Mouse (Mus musculus) CH12.LX (cell line): ENCODE data around the gene Ppp1r16b. TPM values are rescaled to one million over a fixed set of nuclear protein-coding genes. Genes with fewer than 3 reads are reported as not detected.

Experiments
- DNase-seq: peaks from one replicate; pipeline ENCODE4 v3.0.0-alpha.2; 2013; ENCODE audit errors: extremely low read depth
- H3K27ac ChIP-seq: 2 replicates; pipeline ENCODE4 v1.5.1; 2012; ENCODE audit warnings: low read depth, mild to moderate bottlenecking, control low read depth, moderate library complexity; ENCODE audit not compliant: insufficient read depth
- H3K27me3 ChIP-seq: replicated peaks from 2 replicates; pipeline ENCODE3; 2012; ENCODE audit warnings: inconsistent platforms
- H3K36me3 ChIP-seq, 2 experiments: replicated peaks in 1 of 2; 2 replicates each; pipeline versions ENCODE3 to v1.6.1; 2012; ENCODE audit warnings: inconsistent platforms in 1 of 2, low read length in 1 of 2, mild to moderate bottlenecking in 1 of 2, mixed read lengths in 1 of 2, moderate library complexity in 1 of 2; ENCODE audit not compliant: control insufficient read depth in 1 of 2, insufficient read depth in 1 of 2
- H3K4me1 ChIP-seq, 2 experiments: 2 replicates each; pipeline ENCODE4 v1.6.1; 2012; ENCODE audit warnings: inconsistent platforms in 1 of 2, moderate library complexity in 1 of 2; ENCODE audit not compliant: insufficient read depth in 2 of 2, control insufficient read depth in 1 of 2
- H3K4me2 ChIP-seq: 2 replicates; pipeline ENCODE4 v1.6.1; 2012; ENCODE audit warnings: low read depth, mild to moderate bottlenecking, control low read depth; ENCODE audit not compliant: poor library complexity, insufficient read depth, severe bottlenecking
- H3K4me3 ChIP-seq, 3 experiments: fragments of 150-350 bp in 1 of 3; sonication (generic) in 1 of 3; replicated peaks in 1 of 3; 2 replicates each; pipeline versions ENCODE3 to v1.5.1; 2011 to 2012; ENCODE audit warnings: low read depth in 2 of 3, low read length in 2 of 3, mild to moderate bottlenecking in 2 of 3, moderate library complexity in 2 of 3, control low read depth in 1 of 3, improper control_type of control experiment in 1 of 3, inconsistent platforms in 1 of 3, mixed read lengths in 1 of 3; ENCODE audit not compliant: poor library complexity in 1 of 3
- H3K79me2 ChIP-seq: replicated peaks from 2 replicates; pipeline ENCODE4 v1.6.1; 2012; ENCODE audit warnings: mild to moderate bottlenecking, moderate library complexity; ENCODE audit not compliant: control insufficient read depth, poor library complexity, insufficient read depth, severe bottlenecking; ENCODE audit errors: extremely low read depth
- H3K9ac ChIP-seq: 2 replicates; pipeline ENCODE4 v1.6.1; 2012; ENCODE audit warnings: low read depth, mild to moderate bottlenecking, control low read depth, moderate library complexity; ENCODE audit not compliant: insufficient read depth
- H3K9me3 ChIP-seq: replicated peaks from 2 replicates; pipeline ENCODE3; 2012; ENCODE audit warnings: low read length, inconsistent platforms, mixed read lengths
- BHLHE40 ChIP-seq: IDR thresholded peaks from 2 replicates; pipeline ENCODE4 v1.6.1; 2011; ENCODE audit warnings: mild to moderate bottlenecking, low read depth, low read length, improper control_type of control experiment
- CTCF ChIP-seq, 2 experiments: IDR thresholded peaks in 1 of 2; conservative IDR thresholded peaks in 1 of 2; 2 replicates each; pipeline ENCODE4 v1.5.1; 2011 to 2012; ENCODE audit warnings: low read depth in 2 of 2, low read length in 2 of 2, improper control_type of control experiment in 1 of 2, inconsistent platforms in 1 of 2, mild to moderate bottlenecking in 1 of 2, moderate library complexity in 1 of 2
- E2F4 ChIP-seq: IDR thresholded peaks from 2 replicates; pipeline ENCODE4 v1.6.1; 2011; ENCODE audit warnings: low read depth, low read length, improper control_type of control experiment; ENCODE audit not compliant: insufficient replicate concordance
- EP300 ChIP-seq: IDR thresholded peaks from 2 replicates; pipeline ENCODE4 v1.6.1; 2011; ENCODE audit warnings: low read length, improper control_type of control experiment
- MAX ChIP-seq: IDR thresholded peaks from 2 replicates; pipeline ENCODE4 v1.6.1; 2011; ENCODE audit warnings: low read length, improper control_type of control experiment
- MAZ ChIP-seq: IDR thresholded peaks from 2 replicates; pipeline ENCODE4 v1.6.1; 2012; ENCODE audit warnings: low read depth, mild to moderate bottlenecking, inconsistent platforms, low read length, improper control_type of control experiment, moderate library complexity
- MEF2A ChIP-seq: IDR thresholded peaks from 2 replicates; pipeline ENCODE4 v1.6.1; 2014; ENCODE audit warnings: low read depth, mild to moderate bottlenecking, inconsistent platforms, low read length, improper control_type of control experiment, borderline replicate concordance
- POLR2A ChIP-seq: IDR thresholded peaks from 2 replicates; pipeline ENCODE4 v1.6.1; 2011; ENCODE audit warnings: low read depth, mild to moderate bottlenecking, improper control_type of control experiment, low read length
- RAD21 ChIP-seq: IDR thresholded peaks from 2 replicates; pipeline ENCODE4 v1.6.1; 2011; ENCODE audit warnings: low read depth, mild to moderate bottlenecking, low read length, improper control_type of control experiment, moderate library complexity
- SIN3A ChIP-seq: IDR thresholded peaks from 2 replicates; pipeline ENCODE4 v1.6.1; 2012; ENCODE audit warnings: low read length, improper control_type of control experiment, inconsistent platforms
- TBP ChIP-seq: conservative IDR thresholded peaks from 2 replicates; pipeline ENCODE4 v1.6.1; 2011; ENCODE audit warnings: low read depth, low read length, improper control_type of control experiment
- TCF12 ChIP-seq: IDR thresholded peaks from 2 replicates; pipeline ENCODE4 v1.6.1; 2014; ENCODE audit warnings: low read depth, mild to moderate bottlenecking, inconsistent platforms, low read length, improper control_type of control experiment
- USF1 ChIP-seq: IDR thresholded peaks from 2 replicates; pipeline ENCODE4 v1.6.1; 2014; ENCODE audit warnings: low read depth, mild to moderate bottlenecking, inconsistent platforms, low read length, improper control_type of control experiment
- ZC3H11A ChIP-seq: IDR thresholded peaks from 2 replicates; pipeline ENCODE4 v1.6.1; 2012; ENCODE audit warnings: low read depth, mild to moderate bottlenecking, inconsistent platforms, low read length, improper control_type of control experiment
- ZMIZ1 ChIP-seq: IDR thresholded peaks from 2 replicates; pipeline ENCODE4 v1.6.1; 2012; ENCODE audit warnings: low read depth, mild to moderate bottlenecking, inconsistent platforms, low read length, improper control_type of control experiment
- ZNF384 ChIP-seq: IDR thresholded peaks from 2 replicates; pipeline ENCODE4 v1.6.1; 2012; ENCODE audit warnings: low read depth, low read length, improper control_type of control experiment, inconsistent platforms
- dilution Hi-C: fragments of 300-500 bp; cut with MboI; formaldehyde crosslinking; loops from 2 replicates; pipeline ENCODE4 v1.14.3; 2020; ENCODE audit warnings: low sequenced_read_pairs; ENCODE audit not compliant: extremely low pct_unique_long_range_greater_than_20kb, extremely low pct_ligation_motif_present
- in situ Hi-C: fragments of 300-500 bp; cut with MboI; formaldehyde crosslinking; loops from 3 replicates; pipeline ENCODE4 v1.14.3; 2019; ENCODE audit warnings: low sequenced_read_pairs, low pct_ligation_motif_present, low pct_unique_long_range_greater_than_20kb, mixed read lengths
- polyA plus RNA-seq: library from polyadenylated mRNA; unstranded; fragments of >175 nt; gene quantifications from 2 replicates; pipeline ENCODE4 v1.2.1, GENCODE M21; 2012; ENCODE audit warnings: low read depth; ENCODE audit not compliant: insufficient read length
- total RNA-seq, 2 experiments: library from RNA; depleted of rRNA; stranded (reverse); fragments of 300-350 nt in 1 of 2; fragments of >200 nt in 1 of 2; gene quantifications; 2 replicates each; pipeline ENCODE4 v1.2.3; 2012 to 2014

The Ppp1r16b gene
- total and polyA plus RNA-seq, 3 experiments = 37.7 to 55.7 (median 52.0) TPM

DNA sequence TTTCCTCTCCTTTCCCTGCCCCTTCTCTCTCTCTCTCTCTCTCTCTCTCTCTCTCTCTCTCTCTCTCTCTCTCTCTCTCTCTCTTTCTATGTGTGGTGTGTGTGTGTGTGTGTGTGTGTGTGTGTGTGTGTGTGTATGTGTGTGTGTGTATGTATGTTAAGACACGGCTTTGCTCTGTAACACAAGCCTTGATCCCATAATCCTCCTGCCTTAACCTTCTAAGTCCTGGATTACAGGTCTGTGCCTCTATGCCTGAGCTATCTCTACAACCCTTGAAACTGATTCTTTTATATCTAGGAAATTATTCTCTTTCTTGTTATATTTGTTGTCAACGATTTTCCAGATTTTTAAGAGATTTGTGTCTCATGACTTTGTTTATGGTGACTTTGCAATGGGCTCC, 95.0 kb downstream of the Ppp1r16b start:
- H3K27me3 ChIP-seq = no peaks in the 10 kb centered on the region
- peaks cover 80 to 91% of the 10 kb centered on the region in 2 experiments for H3K36me3 ChIP-seq
- no peaks in the 10 kb centered on the region for H3K9me3 ChIP-seq
- dilution Hi-C loops (no loop called here), in situ Hi-C loops (no loop called here)
- H3K4me1 ChIP-seq = peaks cover 0 to 20% of the 10 kb centered on the region in 2 experiments; a peak in 2 of 4 replicates
- H3K27ac ChIP-seq = no peak overlapping the region
- no peak overlapping the region for H3K9ac ChIP-seq
- H3K4me2 ChIP-seq = no peak overlapping the region
- TF ChIP-seq MAZ = no peak
- TF ChIP-seq TCF12 = no peak
- TF ChIP-seq EP300 = no peak
- H3K79me2 ChIP-seq = no peaks in the 10 kb centered on the region
- no peak for DNase-seq
- no peak overlapping the region for H3K4me3 ChIP-seq

- in situ Hi-C loops = no loop called here
- Histone ChIP-seq H3K4me1 (peaks cover 0 to 20% of the 10 kb centered on the region in 2 experiments; a peak in 2 of 4 replicates), H3K27ac (no peak overlapping the region), H3K9ac (no peak overlapping the region), H3K79me2 (no peaks in the 10 kb centered on the region), H3K4me2 (no peak overlapping the region), H3K9me3 (no peaks in the 10 kb centered on the region), H3K27me3 (no peaks in the 10 kb centered on the region), H3K4me3 (no peak overlapping the region), H3K36me3 (peaks cover 59 to 70% of the 10 kb centered on the region in 2 experiments)
- dilution Hi-C loops = no loop called here
- DNase-seq = no peak
- TF ChIP-seq SIN3A (no peak), RAD21 (no peak), TBP (no peak), USF1 (no peak), BHLHE40 (no peak), ZMIZ1 (no peak), MAX (no peak), POLR2A (no peak), CTCF (conservative IDR thresholded peaks at IDR 0.05 in 1 of 2, IDR thresholded peaks at IDR 0.05 in 1 of 2; ENCODE audit: low read depth in 2 of 2, low read length in 2 of 2) (no peak), MAZ (no peak), MEF2A (no peak), ZNF384 (no peak), ZC3H11A (no peak), E2F4 (no peak)
Observed at GRCm38 (mm10) chr2:158762339-158762738, 97.1 kb downstream of the Ppp1r16b start.
